Mouse (Mus musculus): ENCODE results near the gene Gm10964.

DNA sequence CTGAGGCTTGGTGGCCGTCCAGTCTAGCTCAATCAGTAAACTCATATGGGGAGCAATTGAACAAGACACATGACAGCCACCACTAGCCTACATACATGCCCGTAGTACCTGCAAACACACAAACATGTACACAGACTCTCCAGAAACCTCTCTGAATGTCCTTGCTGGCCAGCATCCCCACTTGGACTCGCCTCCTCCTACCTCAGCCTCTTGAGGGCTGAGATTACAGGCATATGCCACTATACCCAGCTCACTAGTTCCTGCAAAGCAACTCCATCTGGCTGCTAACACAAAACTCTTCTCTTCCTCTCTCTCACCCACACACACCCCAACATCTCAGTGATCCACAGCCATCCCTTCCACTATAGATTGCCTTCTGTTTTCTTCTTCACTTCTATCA is 41.1 kb downstream of the Gm10964 start:
- TF ChIP-seq CTCF (IDR thresholded peaks at IDR 0.05; ENCODE audit: extremely low read depth, insufficient read depth, low read length): no peak
- no peak for TF ChIP-seq POLR2A (IDR thresholded peaks at IDR 0.05; ENCODE audit: extremely low read depth, insufficient read depth, low read length)
